16 mouse cellular contexts compared by ENCODE assay signal in genomic region chr5:89229606-89230005, GRCm38 (mm10).
"Had no signal": no experiment of that assay in that cellular context is flagged by ENCODE, and none has a peak within 500 bp of the region (broad histone marks: within the 10 kb centered on the region; RNA-seq: fewer than 3 reads in every experiment).

No protein-coding gene starts in this region.

- DNase-seq: retina, postnatal 1 day; right cerebral cortex, adult 18-20 months; right cerebral cortex, postnatal 14 days; right cerebral cortex, postnatal 25 days; right cerebral cortex, postnatal 4 days; spleen, adult 18-20 months; thymus, adult 18-20 months; thymus, adult 2 months; thymus, postnatal 14 days; thymus, postnatal 25 days; thymus, postnatal 36 days; thymus, postnatal 4 days had no signal

- H3K4me1 ChIP-seq: neural tube, embryonic 13.5 days; neural tube, embryonic 15.5 days; stomach, embryonic 15.5 days had no signal

- H3K4me3 ChIP-seq: neural tube, embryonic 13.5 days; neural tube, embryonic 15.5 days; stomach, embryonic 15.5 days had no signal

- H3K4me2 ChIP-seq: neural tube, embryonic 13.5 days; neural tube, embryonic 15.5 days; stomach, embryonic 15.5 days had no signal

- H3K27me3 ChIP-seq: neural tube, embryonic 13.5 days; neural tube, embryonic 15.5 days; stomach, embryonic 15.5 days had no signal

- H3K9me3 ChIP-seq: neural tube, embryonic 13.5 days; neural tube, embryonic 15.5 days; stomach, embryonic 15.5 days had no signal

- H3K9ac ChIP-seq: neural tube, embryonic 13.5 days; neural tube, embryonic 15.5 days; stomach, embryonic 15.5 days had no signal

- H3K27ac ChIP-seq: neural tube, embryonic 13.5 days; neural tube, embryonic 15.5 days; stomach, embryonic 15.5 days; stomach, postnatal 0 days had no signal

- H3K36me3 ChIP-seq: neural tube, embryonic 13.5 days; neural tube, embryonic 15.5 days; stomach, embryonic 15.5 days had no signal
